Mouse (Mus musculus): ENCODE results near the gene Ccdc124. TPM values are rescaled to one million over a fixed set of nuclear protein-coding genes. Genes with fewer than 3 reads are reported as not detected.

Gene Ccdc124
- polyA plus RNA-seq, 1 experiment from 2014 or later: 123 TPM

DNA sequence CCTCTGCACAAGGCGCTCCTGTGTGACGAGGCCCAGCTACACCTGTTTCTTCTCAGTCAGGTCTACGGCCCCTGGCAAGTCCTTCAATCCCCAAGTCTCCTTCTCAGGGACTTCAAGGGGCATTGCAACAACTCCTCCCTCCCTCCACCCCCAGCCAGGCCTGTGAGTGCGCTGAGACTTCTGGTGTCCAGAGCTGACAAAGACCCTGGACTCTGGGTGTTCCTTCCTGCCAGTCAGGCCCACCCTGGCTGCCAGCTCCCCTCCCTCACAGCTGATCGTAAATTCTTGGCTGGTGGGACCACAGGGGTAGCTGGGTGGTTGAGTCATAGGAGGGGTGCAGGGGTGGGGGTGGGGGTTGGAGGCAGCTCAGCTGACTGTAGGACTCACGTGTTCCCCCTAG is 21.9 kb downstream of the Ccdc124 start:
- no peak overlapping the region for H3K9ac ChIP-seq
- no peaks in the 10 kb centered on the region for H3K36me3 ChIP-seq
- no peak overlapping the region for H3K4me2 ChIP-seq (replicated peaks)
- ATAC-seq (ENCODE audit: insufficient number of reproducible peaks, insufficient read depth, low FRiP score, low TSS enrichment): no peak
- H3K4me1 ChIP-seq: peaks cover 5% of the 10 kb centered on the region
- H3K27me3 ChIP-seq: no peaks in the 10 kb centered on the region; the same call in 1 of the 2 replicates
- WGBS: 52% methylated on average over 6 of the region's 6 CpGs
- H3K4me3 ChIP-seq: no peak overlapping the region
- H3K27ac ChIP-seq: no peak overlapping the region
- H3K9me3 ChIP-seq: no peaks in the 10 kb centered on the region

DNA sequence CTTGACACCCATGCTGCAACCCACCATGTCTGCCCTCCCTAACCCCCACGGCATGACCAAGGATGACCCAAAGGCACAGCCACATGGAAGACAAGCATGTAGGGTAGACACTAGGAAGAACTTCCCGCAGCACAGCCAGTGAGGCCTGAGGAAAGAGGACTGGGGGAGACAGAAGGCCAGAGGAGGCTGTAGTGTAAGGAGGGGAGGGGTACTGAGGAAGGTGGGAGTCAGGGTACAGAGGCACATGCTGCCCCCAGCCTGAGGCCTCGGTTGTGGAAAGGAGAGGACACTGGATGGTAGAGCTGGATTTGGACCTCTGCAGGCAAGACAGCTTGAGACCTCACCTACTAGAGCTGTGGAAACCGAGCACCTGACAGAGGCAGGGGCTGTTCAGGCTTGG is 22.8 kb downstream of the Ccdc124 start:
- no peak overlapping the region for H3K4me3 ChIP-seq
- no peaks in the 10 kb centered on the region for H3K36me3 ChIP-seq
- H3K9ac ChIP-seq: no peak overlapping the region
- ATAC-seq (ENCODE audit: insufficient number of reproducible peaks, insufficient read depth, low FRiP score, low TSS enrichment): no peak
- no peaks in the 10 kb centered on the region for H3K4me1 ChIP-seq
- no peak overlapping the region for H3K4me2 ChIP-seq (replicated peaks)
- H3K27ac ChIP-seq: no peak overlapping the region
- no peaks in the 10 kb centered on the region; the same call in 1 of the 2 replicates for H3K27me3 ChIP-seq
- no peaks in the 10 kb centered on the region for H3K9me3 ChIP-seq
- 80% methylated on average over 4 of the region's 4 CpGs for WGBS

DNA sequence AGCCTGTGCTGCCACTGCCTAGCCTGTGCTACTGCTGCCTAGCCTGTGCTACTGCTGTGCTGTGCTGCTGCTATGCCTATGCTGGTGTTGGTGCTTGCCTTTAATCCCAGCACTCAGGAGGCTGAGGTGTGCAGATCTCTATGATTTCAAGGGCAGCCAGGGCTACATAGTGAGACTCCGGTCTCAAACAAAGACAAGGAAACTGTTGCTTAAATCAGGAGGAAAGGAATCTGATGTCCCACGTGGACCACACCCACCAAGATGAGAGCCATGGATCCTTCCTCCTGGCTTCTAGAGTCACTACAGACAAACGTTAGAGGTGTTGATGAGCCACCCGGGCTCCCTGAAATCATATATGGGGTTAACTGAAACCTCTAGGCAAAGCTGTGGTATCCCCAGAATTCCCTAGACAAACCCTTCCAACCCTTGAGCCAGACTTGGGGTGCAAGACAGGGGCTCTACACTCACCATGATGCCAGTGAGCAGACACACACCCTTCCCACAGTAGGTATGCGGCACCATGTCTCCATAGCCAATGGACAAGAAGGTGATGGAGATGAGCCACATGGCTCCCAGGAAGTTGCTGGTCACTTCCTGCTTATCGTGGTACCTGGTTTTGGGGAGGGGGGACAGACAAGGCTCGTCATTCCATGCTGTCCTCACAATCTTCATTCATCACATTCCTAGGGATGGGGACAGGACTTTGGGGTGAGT is 23.4 kb downstream of the Ccdc124 start:
- H3K4me2 ChIP-seq (replicated peaks): no peak overlapping the region
- no peak overlapping the region for H3K4me3 ChIP-seq
- ATAC-seq (ENCODE audit: insufficient number of reproducible peaks, insufficient read depth, low FRiP score, low TSS enrichment): no peak
- WGBS: 73% methylated on average over 7 of the region's 7 CpGs
- H3K9me3 ChIP-seq: no peaks in the 10 kb centered on the region
- no peaks in the 10 kb centered on the region; the same call in 1 of the 2 replicates for H3K27me3 ChIP-seq
- H3K4me1 ChIP-seq: no peaks in the 10 kb centered on the region
- no peak overlapping the region for H3K9ac ChIP-seq
- no peaks in the 10 kb centered on the region for H3K36me3 ChIP-seq
- H3K27ac ChIP-seq: no peak overlapping the region

DNA sequence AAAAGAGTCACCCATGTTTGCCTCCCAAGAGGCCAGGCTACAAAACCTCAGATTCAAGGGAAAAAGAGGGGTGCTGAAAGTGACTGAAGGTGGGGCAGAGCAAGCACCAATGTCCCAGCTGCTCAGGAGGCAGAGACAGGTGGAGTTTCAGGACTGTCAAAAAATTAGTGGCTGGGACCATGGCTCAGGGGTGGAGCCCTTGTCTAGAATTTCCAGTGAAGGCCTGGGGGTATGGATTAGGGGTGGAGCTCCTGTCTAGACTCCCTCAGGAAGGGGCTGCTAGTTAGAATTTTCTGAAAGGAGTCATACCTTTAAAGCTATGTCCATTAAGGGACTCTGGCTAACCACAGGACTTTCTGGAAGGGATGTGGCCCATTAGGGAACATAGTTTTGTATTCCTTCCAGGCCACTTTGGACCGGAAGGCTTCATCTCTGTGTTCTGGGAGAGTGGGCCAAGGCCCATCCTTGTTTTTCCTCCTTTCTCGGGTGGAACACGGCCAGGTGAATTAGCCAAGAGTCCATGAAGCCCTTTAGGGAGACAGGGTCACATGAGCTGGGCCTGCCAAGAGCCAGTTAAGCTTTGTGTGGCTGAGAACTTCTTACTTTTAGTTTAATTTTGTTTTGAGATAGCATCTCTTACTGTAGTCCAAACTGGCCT is 24.3 kb downstream of the Ccdc124 start:
- Histone ChIP-seq H3K4me2 (replicated peaks) (no peak overlapping the region), H3K36me3 (no peaks in the 10 kb centered on the region), H3K4me3 (no peak overlapping the region), H3K9me3 (no peaks in the 10 kb centered on the region), H3K9ac (no peak overlapping the region), H3K4me1 (no peaks in the 10 kb centered on the region), H3K27ac (no peak overlapping the region), H3K27me3 (no peaks in the 10 kb centered on the region)
- no peak for ATAC-seq (ENCODE audit: insufficient number of reproducible peaks, insufficient read depth, low FRiP score, low TSS enrichment)
- 86% methylated on average over 3 of the region's 3 CpGs for WGBS

DNA sequence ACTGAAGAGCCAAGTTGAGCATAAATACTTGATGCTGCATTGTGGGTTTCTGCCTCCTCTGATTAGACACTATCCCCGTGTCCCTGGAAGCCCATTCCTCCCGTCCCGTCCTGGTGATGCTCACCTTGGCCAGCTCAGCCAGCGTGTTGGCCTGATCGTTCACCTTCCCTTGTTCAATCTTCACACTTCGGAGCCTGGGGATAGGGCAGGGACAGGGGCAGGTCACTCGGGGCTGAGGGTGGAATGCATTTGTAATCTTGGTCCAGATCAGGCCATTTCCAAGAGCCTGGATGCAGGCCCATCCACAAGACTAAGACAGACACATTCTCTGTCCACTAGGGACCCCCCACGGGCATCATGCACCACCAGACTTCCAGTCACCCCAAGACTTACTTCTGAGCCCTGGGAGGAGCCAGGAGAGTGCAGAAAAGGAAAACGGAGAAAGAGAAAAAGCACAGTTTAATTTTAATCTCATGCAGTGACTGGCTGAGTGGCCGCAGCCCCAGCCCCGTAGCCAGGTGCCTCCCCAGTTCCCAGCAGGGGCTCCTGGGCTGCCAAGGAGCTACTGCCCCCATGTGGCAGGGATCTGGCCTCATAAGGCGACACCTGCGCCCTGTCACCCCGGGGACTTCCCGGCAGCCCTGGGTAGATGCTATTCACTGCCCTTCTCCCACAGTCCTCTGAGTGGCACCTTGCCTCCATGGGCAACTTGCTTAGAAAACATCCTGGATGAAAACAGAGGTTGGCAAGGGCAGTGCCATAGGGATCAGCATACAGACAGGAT is 27.2 kb downstream of the Ccdc124 start:
- Histone ChIP-seq H3K27ac (no peak overlapping the region), H3K9ac (no peak overlapping the region), H3K27me3 (no peaks in the 10 kb centered on the region), H3K36me3 (no peaks in the 10 kb centered on the region), H3K4me2 (replicated peaks) (no peak overlapping the region), H3K4me3 (no peak overlapping the region), H3K9me3 (no peaks in the 10 kb centered on the region), H3K4me1 (no peaks in the 10 kb centered on the region)
- no peak for ATAC-seq (ENCODE audit: insufficient number of reproducible peaks, insufficient read depth, low FRiP score, low TSS enrichment)
- 52% methylated on average over 15 of the region's 15 CpGs for WGBS

DNA sequence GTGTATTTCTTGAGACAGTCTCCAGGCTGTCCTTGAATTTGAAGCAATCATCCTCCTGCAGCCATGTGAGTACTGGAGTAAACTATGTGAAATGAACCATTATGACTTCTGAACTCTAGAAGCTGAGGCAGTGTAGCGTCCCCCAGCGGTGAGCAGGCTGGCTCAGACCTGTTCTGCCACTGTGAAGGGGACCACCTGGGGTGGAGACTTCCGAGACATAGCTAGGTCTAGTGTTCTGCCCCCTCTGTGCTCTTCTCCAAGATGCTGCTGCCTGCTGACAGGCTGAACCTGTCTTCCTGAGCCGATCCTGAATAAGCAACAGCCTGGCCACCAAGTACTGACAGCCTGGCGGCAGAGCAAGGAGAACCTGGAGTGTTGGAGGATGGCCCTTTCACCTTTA is 28.6 kb downstream of the Ccdc124 start:
- Histone ChIP-seq H3K9ac (no peak overlapping the region), H3K9me3 (no peaks in the 10 kb centered on the region), H3K4me2 (replicated peaks) (no peak overlapping the region), H3K36me3 (no peaks in the 10 kb centered on the region), H3K27ac (no peak overlapping the region), H3K27me3 (no peaks in the 10 kb centered on the region), H3K4me1 (no peaks in the 10 kb centered on the region), H3K4me3 (no peak overlapping the region)
- WGBS: 43% methylated on average over 5 of the region's 5 CpGs
- ATAC-seq (ENCODE audit: insufficient number of reproducible peaks, insufficient read depth, low FRiP score, low TSS enrichment): no peak

DNA sequence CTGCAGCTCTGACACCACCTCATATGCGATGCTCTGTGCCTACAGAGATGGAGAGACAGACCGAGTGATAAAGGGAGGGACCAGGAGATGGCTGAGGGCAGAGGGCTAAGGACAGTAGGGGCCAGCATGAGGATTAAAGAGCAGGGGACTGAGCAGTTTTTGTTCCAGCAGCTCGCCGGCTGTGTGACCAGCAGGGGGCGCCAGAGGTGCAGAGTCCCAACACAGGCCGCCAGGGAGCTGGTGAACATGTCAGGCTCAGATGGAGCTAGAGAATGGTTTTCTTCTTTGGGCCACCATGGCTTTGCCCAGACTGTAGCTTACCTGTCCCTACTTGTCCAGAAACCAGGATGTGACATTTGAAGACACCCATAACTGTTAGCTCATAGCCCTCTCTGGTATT is 29.2 kb downstream of the Ccdc124 start:
- no peaks in the 10 kb centered on the region for H3K27me3 ChIP-seq
- H3K9ac ChIP-seq: 0 out of 2 replicates have a peak overlapping the region, but pooled peaks have one; percentile 2
- H3K4me2 ChIP-seq (replicated peaks): no peak overlapping the region
- H3K4me3 ChIP-seq: no peak overlapping the region
- no peaks in the 10 kb centered on the region for H3K4me1 ChIP-seq
- 0% methylated on average over 6 of the region's 6 CpGs for WGBS
- ATAC-seq (ENCODE audit: insufficient number of reproducible peaks, insufficient read depth, low FRiP score, low TSS enrichment): no peak
- H3K27ac ChIP-seq: no peak overlapping the region
- no peaks in the 10 kb centered on the region for H3K9me3 ChIP-seq
- H3K36me3 ChIP-seq: no peaks in the 10 kb centered on the region

DNA sequence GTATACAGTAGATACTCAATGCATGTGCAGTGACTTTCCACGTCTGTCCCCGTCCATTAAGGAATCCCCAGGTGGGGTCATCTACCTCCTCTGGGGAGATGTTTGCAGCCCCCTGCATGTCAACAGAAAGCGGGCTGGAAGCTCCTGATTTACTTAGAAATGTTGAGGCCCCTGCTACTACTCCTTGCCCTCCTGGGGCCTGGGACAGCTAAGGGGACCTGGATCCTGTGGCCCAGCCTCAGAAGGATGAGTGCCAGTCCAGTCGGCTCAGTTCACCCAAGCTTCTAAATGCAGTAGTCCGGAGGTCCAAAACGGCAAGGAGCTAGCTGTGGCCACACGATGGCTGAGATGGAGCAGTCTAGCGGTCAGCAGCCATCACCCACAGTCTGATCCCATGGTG is 29.8 kb downstream of the Ccdc124 start:
- Histone ChIP-seq H3K9me3 (no peaks in the 10 kb centered on the region), H3K36me3 (no peaks in the 10 kb centered on the region), H3K9ac (0 out of 2 replicates have a peak overlapping the region, but pooled peaks have one; percentile 2), H3K4me1 (no peaks in the 10 kb centered on the region), H3K27me3 (no peaks in the 10 kb centered on the region), H3K4me2 (replicated peaks) (no peak overlapping the region), H3K4me3 (no peak overlapping the region), H3K27ac (no peak overlapping the region)
- 88% methylated on average over 8 of the region's 8 CpGs for WGBS
- no peak for ATAC-seq (ENCODE audit: insufficient number of reproducible peaks, insufficient read depth, low FRiP score, low TSS enrichment)

DNA sequence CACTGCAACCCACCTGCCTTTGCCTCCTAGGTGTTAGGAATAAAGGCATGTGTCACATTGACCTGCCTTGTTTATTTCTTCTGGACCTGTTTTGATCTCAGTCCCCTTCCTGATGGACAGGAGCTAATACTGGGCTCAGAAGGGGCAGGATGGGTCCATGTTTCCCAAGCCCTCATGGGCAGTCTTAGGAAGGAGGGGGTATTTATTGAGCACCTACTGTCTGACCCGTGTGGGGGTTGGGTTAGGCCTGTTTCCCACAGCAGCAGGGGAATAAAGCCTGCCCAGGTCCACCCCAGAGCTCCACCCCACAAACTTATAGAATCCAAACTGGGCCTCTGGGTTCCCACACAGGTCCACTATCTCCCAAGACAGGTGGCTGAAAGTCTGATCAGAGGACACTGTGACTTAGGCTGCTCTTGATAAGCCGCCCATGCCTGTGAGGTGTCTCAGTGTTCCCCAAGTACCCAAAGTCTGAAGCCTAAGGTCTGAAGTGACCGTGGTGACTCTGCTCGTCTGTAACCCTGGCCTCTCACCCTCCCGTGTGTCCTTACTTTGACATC is 30.4 kb downstream of the Ccdc124 start:
- no peak overlapping the region for H3K4me3 ChIP-seq
- no peaks in the 10 kb centered on the region for H3K27me3 ChIP-seq
- no peak overlapping the region for H3K4me2 ChIP-seq (replicated peaks)
- 81% methylated on average over 5 of the region's 5 CpGs for whole genome bisulfite sequencing
- no peaks in the 10 kb centered on the region for H3K36me3 ChIP-seq
- H3K27ac ChIP-seq: no peak overlapping the region
- H3K9me3 ChIP-seq: no peaks in the 10 kb centered on the region
- ATAC-seq (ENCODE audit: insufficient number of reproducible peaks, insufficient read depth, low FRiP score, low TSS enrichment): no peak
- H3K9ac ChIP-seq: no peak overlapping the region
- peaks cover 4% of the 10 kb centered on the region; the same call in 1 of the 2 replicates for H3K4me1 ChIP-seq

DNA sequence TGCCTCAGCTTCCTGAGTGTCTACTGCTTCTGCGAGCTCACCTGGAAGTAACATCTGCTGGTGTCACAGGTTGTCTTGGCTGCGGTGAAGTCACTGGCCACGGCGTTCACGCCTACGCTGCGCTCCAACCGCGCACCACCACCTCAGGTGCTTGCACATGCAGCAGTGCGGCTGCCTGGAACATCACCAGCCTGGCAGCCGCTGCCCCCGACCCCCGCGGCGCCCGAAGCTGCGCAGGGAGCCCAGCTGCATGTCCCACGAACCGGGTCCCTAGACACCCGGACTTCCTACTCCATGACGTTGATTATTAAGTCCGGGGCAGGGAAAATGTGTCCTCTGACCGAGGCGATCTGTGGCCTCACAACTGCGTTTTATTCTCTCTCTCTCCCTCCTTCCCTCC is 31.3 kb downstream of the Ccdc124 start:
- no peaks in the 10 kb centered on the region for H3K36me3 ChIP-seq
- H3K4me3 ChIP-seq: no peak overlapping the region
- H3K4me2 ChIP-seq (replicated peaks): no peak overlapping the region
- no peaks in the 10 kb centered on the region for H3K9me3 ChIP-seq
- WGBS: 68% methylated on average over 25 of the region's 25 CpGs
- no peaks in the 10 kb centered on the region for H3K27me3 ChIP-seq
- ATAC-seq (ENCODE audit: insufficient number of reproducible peaks, insufficient read depth, low FRiP score, low TSS enrichment): no peak
- H3K9ac ChIP-seq: no peak overlapping the region
- H3K27ac ChIP-seq: no peak overlapping the region
- H3K4me1 ChIP-seq: peaks cover 4% of the 10 kb centered on the region; the same call in 1 of the 2 replicates

DNA sequence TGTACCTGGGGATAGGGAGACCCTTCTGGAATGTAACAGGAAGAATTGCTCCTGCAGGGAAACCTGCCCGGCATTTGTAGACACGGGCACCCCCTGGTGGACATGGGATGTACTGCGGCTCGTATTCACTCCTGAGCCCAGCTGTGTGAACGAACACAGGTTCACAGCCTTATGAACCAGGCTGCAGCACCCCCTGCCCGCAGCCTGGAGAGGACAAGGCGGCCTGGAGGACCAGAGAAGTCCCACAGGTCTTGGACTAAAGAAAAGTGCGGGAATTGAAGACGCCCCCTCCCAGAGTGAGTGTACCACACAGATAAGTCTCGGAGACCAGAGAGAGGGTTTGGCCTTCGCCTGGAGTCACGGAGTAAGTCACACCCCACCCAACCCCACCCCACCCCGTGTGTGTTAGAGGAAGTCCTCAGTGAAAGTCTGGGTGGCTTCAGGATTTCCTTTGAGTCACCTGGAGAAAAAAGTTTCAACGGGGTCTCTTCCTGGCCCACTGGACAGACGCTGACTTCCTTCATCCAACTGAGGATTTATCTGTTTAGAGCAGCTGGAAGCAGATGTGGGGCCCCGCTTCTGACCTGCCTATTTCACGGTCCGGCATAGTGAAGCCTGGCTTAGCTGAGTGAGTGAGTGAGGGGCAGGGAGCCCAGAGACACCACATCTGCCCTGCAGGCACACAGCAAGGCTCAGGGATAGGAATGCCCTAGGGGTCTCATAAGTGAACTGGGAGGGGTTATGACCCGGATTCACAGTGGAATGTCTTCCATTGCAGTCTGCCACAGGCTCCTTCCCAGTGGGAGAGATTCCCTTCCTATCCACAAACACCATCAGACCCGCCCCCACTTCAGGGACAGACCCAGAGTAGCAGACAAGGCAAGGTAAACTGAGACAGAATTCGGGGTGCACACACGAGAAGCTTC is 32.3 kb downstream of the Ccdc124 start:
- 35% methylated on average over 22 of the region's 22 CpGs for WGBS
- Histone ChIP-seq H3K36me3 (no peaks in the 10 kb centered on the region), H3K4me2 (replicated peaks) (no peak overlapping the region), H3K27me3 (no peaks in the 10 kb centered on the region), H3K4me3 (no peak overlapping the region), H3K4me1 (peaks cover 4% of the 10 kb centered on the region; the same call in 1 of the 2 replicates), H3K27ac (no peak overlapping the region), H3K9me3 (no peaks in the 10 kb centered on the region), H3K9ac (no peak overlapping the region)
- ATAC-seq (ENCODE audit: insufficient number of reproducible peaks, insufficient read depth, low FRiP score, low TSS enrichment): no peak
